Comparison of ENCODE assay signal across 11 mouse cellular contexts in the genomic region with DNA sequence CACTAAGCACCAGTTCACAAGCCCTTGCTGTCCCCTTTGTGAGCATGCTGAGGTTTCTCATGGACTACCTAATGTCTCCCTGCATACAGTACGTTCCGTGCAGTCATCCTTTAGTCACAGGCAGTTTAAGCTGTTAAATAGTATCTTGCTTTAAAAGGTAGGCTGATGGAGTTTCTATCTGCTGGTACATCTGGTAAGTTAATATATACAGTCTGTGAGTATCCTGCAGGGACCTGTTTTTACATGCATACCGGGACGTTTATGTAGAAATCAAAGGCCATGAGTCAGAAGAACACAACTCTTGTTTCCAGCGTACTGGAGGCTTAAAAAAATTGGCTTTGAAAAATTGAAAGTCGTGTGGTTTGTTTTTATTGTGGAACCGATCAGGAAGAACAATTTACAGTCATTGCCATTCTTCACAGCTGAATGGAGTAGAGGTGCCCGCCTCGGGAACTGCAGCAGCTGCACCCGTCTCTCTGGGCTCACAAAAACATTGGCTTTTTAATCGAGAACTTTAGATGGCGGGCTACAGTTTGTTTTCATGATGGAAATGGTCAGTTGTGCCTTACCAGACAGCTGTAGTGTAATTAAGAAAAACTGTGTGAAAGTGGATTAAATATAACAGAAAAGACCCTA.
A peak's percentile ranks its signal among the peaks of the same experiment; 100 is the strongest.
DNase-seq lines count a peak whose midpoint lies in the region; ATAC-seq lines count a peak whose summit lies in the region.
"Had no signal": no experiment of that assay in that cellular context is flagged by ENCODE, and none has a peak within 500 bp of the region (broad histone marks: within the 10 kb centered on the region; RNA-seq: fewer than 3 reads in every experiment).

No protein-coding gene starts in this region.

- no peak for DNase-seq in kidney, postnatal 14 days
- DNase-seq in NIH3T3 (ENCODE audit: low read depth) (peak; percentile 59), MN1 (ENCODE audit: low spot score) (no peak)
- peak; percentile 51 for DNase-seq in midbrain, embryonic 14.5 days
- no peak for DNase-seq in testis, postnatal 10 days (ENCODE audit: low spot score)
- DNase-seq in spleen, postnatal 14 days (ENCODE audit: low spot score in 2 of 2) = no peak
- DNase-seq: adrenal gland, adult 8-10 months; cerebellum, adult 9-10 months; left cerebral cortex, postnatal 4 days had no signal

- ATAC-seq in kidney, embryonic 15.5 days (replicated peaks; ENCODE audit: low FRiP score) = peak; percentile 82
- peak; percentile 74 for ATAC-seq in forebrain, embryonic 16.5 days
- peak; percentile 46; the same call in 1 of the 2 replicates for ATAC-seq in midbrain, embryonic 14.5 days (ENCODE audit: low FRiP score, low TSS enrichment)

- peak overlapping the region; percentile 29 for H3K4me2 ChIP-seq in kidney, embryonic 15.5 days
- peak overlapping the region; percentile 40 for H3K4me2 ChIP-seq in forebrain, embryonic 16.5 days (ENCODE audit: low read length)
- peak overlapping the region; percentile 26 for H3K4me2 ChIP-seq in midbrain, embryonic 14.5 days (ENCODE audit: low read length)

- no peaks in the 10 kb centered on the region for H3K27me3 ChIP-seq in kidney, embryonic 15.5 days
- no peaks in the 10 kb centered on the region for H3K27me3 ChIP-seq in forebrain, embryonic 16.5 days (replicated peaks; ENCODE audit: control insufficient read depth, insufficient read depth, low read length)
- no peaks in the 10 kb centered on the region for H3K27me3 ChIP-seq in midbrain, embryonic 14.5 days (ENCODE audit: control insufficient read depth, insufficient read depth, low read length)

- 0 out of 2 replicates have a peak overlapping the region, but pooled peaks have one; percentile 1 for H3K4me3 ChIP-seq in kidney, embryonic 15.5 days (replicated peaks)
- no peak overlapping the region for H3K4me3 ChIP-seq in forebrain, embryonic 16.5 days (replicated peaks; ENCODE audit: low read length)
- H3K4me3 ChIP-seq in midbrain, embryonic 14.5 days (replicated peaks; ENCODE audit: low read depth, low read length) = no peak overlapping the region

- peaks cover 6% of the 10 kb centered on the region for H3K4me1 ChIP-seq in kidney, embryonic 15.5 days
- peaks cover 14% of the 10 kb centered on the region for H3K4me1 ChIP-seq in forebrain, embryonic 16.5 days (replicated peaks; ENCODE audit: control insufficient read depth, insufficient read depth, low read length)
- peaks cover 21% of the 10 kb centered on the region for H3K4me1 ChIP-seq in midbrain, embryonic 14.5 days (ENCODE audit: control insufficient read depth, insufficient read depth, low read length)

- no peak overlapping the region for H3K9ac ChIP-seq in kidney, embryonic 15.5 days
- no peak overlapping the region for H3K9ac ChIP-seq in forebrain, embryonic 16.5 days (replicated peaks; ENCODE audit: low read depth, low read length)
- no peak overlapping the region for H3K9ac ChIP-seq in midbrain, embryonic 14.5 days (replicated peaks; ENCODE audit: low read length)

- H3K9me3 ChIP-seq in kidney, embryonic 15.5 days (replicated peaks) = no peaks in the 10 kb centered on the region
- no peaks in the 10 kb centered on the region for H3K9me3 ChIP-seq in forebrain, embryonic 16.5 days (ENCODE audit: control insufficient read depth, low read length)
- no peaks in the 10 kb centered on the region for H3K9me3 ChIP-seq in midbrain, embryonic 14.5 days (ENCODE audit: control insufficient read depth, low read length)

- WGBS in kidney, embryonic 15.5 days = 20% methylated on average over 12 of the region's 12 CpGs
- WGBS in forebrain, embryonic 16.5 days = 22% methylated on average over 12 of the region's 12 CpGs
- 9% methylated on average over 12 of the region's 12 CpGs for WGBS in midbrain, embryonic 14.5 days

- peak overlapping the region; percentile 46 for H3K27ac ChIP-seq in kidney, embryonic 15.5 days
- peak overlapping the region; percentile 51 for H3K27ac ChIP-seq in forebrain, embryonic 16.5 days (ENCODE audit: low read length)
- peak overlapping the region; percentile 32 for H3K27ac ChIP-seq in midbrain, embryonic 14.5 days (replicated peaks; ENCODE audit: low read depth, low read length)

- no peaks in the 10 kb centered on the region for H3K36me3 ChIP-seq in kidney, embryonic 15.5 days
- no peaks in the 10 kb centered on the region for H3K36me3 ChIP-seq in forebrain, embryonic 16.5 days (ENCODE audit: control insufficient read depth, insufficient read depth)
- no peaks in the 10 kb centered on the region for H3K36me3 ChIP-seq in midbrain, embryonic 14.5 days (ENCODE audit: control insufficient read depth, insufficient read depth, low read length)

Comparison
In these comparisons a context has a peak if more than half of its experiments do, and no peak if none do; other contexts are left out.
1. DNase-seq: peak in NIH3T3 (single experiment) and midbrain, embryonic 14.5 days (single experiment); none in kidney, postnatal 14 days (single experiment), MN1 (single experiment), testis, postnatal 10 days (single experiment) and spleen, postnatal 14 days (0 of 2).
2. Peak in every context shown above with its lines, with median percentiles within 50 percentile points of each other: ATAC-seq, H3K27ac ChIP-seq and H3K4me2 ChIP-seq.